Mouse (Mus musculus): ENCODE measurements around the gene Pex5l. TPM values are rescaled to one million over a fixed set of nuclear protein-coding genes. Genes with fewer than 3 reads are reported as not detected.

Pex5l gene
- total and polyA plus RNA-seq, 3 experiments, result 0.08 to 0.44 (median 0.44) TPM

DNA sequence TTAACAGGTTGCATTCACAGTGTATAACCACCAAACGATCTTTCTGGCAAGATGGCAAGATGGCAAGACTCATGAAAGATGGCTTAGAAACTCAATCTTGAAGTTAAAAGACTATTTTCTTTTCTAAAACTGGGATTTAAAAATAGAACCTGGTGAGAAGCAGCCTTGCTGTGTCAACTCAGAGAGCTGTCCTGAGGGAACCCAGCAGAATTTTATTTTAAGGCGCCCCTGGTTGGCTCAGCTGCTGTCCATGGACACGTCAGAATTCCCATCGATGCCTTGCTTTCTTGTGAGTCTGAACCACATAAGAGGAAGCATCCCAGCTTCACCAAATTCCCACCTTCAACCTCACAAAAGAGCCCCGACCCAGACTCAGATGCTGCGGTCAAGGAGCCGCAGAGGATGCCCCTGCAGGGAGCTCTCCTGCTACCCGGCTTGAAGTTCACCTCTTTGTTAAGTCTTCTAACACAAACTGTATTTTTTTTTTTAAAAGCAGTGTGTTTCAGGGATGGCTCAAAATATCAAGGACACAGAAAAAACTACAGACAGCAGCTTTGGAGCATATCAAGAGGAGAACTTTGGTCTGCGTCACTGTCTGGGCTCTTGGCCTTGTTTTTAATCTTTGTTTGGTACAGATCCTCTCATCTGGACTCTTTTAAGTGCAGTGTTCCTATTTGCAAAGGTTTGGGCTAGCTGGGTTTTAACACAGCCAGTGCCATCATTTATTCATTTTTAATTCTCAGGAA lies 44.3 kb downstream of the Pex5l start:
- in situ Hi-C loops (cut with MboI; ENCODE audit: low pct_ligation_motif_present, low pct_unique_long_range_greater_than_20kb, low sequenced_read_pairs) (no loop called here), dilution Hi-C loops (cut with MboI; ENCODE audit: extremely low pct_ligation_motif_present, extremely low pct_unique_long_range_greater_than_20kb, low sequenced_read_pairs) (no loop called here)
- H3K79me2 ChIP-seq (replicated peaks; ENCODE audit: control insufficient read depth, extremely low read depth, insufficient read depth, poor library complexity, severe bottlenecking), result no peaks in the 10 kb centered on the region
- H3K27ac ChIP-seq (ENCODE audit: insufficient read depth, low read depth), result no peak overlapping the region
- H3K9me3 ChIP-seq (replicated peaks; ENCODE audit: low read length), result no peaks in the 10 kb centered on the region
- peaks cover 0 to 7% of the 10 kb centered on the region in 2 experiments; a peak in 2 of 4 replicates for H3K4me1 ChIP-seq (ENCODE audit: control insufficient read depth in 1 of 2, insufficient read depth in 2 of 2)
- DNase-seq (ENCODE audit: extremely low read depth), result no peak
- no peak overlapping the region for H3K9ac ChIP-seq (ENCODE audit: insufficient read depth, low read depth)
- no peaks in the 10 kb centered on the region for H3K27me3 ChIP-seq (replicated peaks)
- H3K4me3 ChIP-seq (replicated peaks in 1 of 3; ENCODE audit: low read depth in 2 of 3, low read length in 2 of 3, poor library complexity in 1 of 3), result no peak overlapping the region
- TF ChIP-seq SIN3A (IDR thresholded peaks at IDR 0.05; ENCODE audit: low read length) (no peak), ZMIZ1 (IDR thresholded peaks at IDR 0.05; ENCODE audit: low read depth, low read length) (no peak), UBTF (IDR thresholded peaks at IDR 0.05; ENCODE audit: low read depth, low read length) (no peak), CHD1 (IDR thresholded peaks at IDR 0.05; ENCODE audit: low read depth, low read length) (no peak), PAX5 (IDR thresholded peaks at IDR 0.05; ENCODE audit: low read length) (no peak), KAT2A (IDR thresholded peaks at IDR 0.05; ENCODE audit: insufficient replicate concordance, low read length) (no peak), POLR2AphosphoS2 (IDR thresholded peaks at IDR 0.05; ENCODE audit: low read depth, low read length) (no peak), SMC3 (IDR thresholded peaks at IDR 0.05; ENCODE audit: low read depth, low read length) (no peak), RAD21 (IDR thresholded peaks at IDR 0.05; ENCODE audit: low read depth, low read length) (no peak), JUN (IDR thresholded peaks at IDR 0.05; ENCODE audit: insufficient read depth, low read depth, low read length) (no peak), BHLHE40 (IDR thresholded peaks at IDR 0.05; ENCODE audit: low read depth, low read length) (no peak), ELF1 (IDR thresholded peaks at IDR 0.05; ENCODE audit: low read depth, low read length) (no peak), IRF4 (IDR thresholded peaks at IDR 0.05; ENCODE audit: low read depth, low read length) (no peak), TBP (conservative IDR thresholded peaks at IDR 0.05; ENCODE audit: low read depth, low read length) (no peak)
- H3K4me2 ChIP-seq (ENCODE audit: insufficient read depth, low read depth, poor library complexity, severe bottlenecking), result no peak overlapping the region
- H3K36me3 ChIP-seq (replicated peaks in 1 of 2; ENCODE audit: control insufficient read depth in 1 of 2, insufficient read depth in 1 of 2, low read length in 1 of 2), result no peaks in the 10 kb centered on the region

DNA sequence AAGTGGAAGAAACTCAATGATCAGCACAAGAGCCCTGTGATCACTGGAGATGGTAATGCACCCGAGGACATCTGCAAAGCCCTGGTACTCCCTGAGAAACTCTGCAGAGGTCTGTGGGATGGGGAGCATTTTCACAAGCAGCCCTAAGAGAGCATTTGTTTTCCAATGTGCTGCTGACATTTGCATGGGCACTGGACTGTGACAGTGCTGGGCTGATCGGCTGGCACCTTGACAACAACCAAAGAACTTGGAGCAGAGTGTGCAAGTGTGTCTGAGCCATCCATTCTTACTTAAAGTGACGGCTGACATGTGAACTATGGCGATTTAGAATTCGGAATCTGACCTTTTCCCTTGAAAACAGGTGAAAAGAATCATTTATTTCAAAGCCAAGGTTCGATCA lies 49.4 kb downstream of the Pex5l start:
- no peak overlapping the region for H3K27ac ChIP-seq (ENCODE audit: insufficient read depth, low read depth)
- no peaks in the 10 kb centered on the region for H3K9me3 ChIP-seq (replicated peaks; ENCODE audit: low read length)
- peaks cover 0 to 12% of the 10 kb centered on the region in 2 experiments; a peak in 2 of 4 replicates for H3K4me1 ChIP-seq (ENCODE audit: control insufficient read depth in 1 of 2, insufficient read depth in 2 of 2)
- in situ Hi-C loops (cut with MboI; ENCODE audit: low pct_ligation_motif_present, low pct_unique_long_range_greater_than_20kb, low sequenced_read_pairs) (no loop called here), dilution Hi-C loops (cut with MboI; ENCODE audit: extremely low pct_ligation_motif_present, extremely low pct_unique_long_range_greater_than_20kb, low sequenced_read_pairs) (no loop called here)
- peak; percentile 17 for DNase-seq (ENCODE audit: extremely low read depth)
- H3K9ac ChIP-seq (ENCODE audit: insufficient read depth, low read depth), result no peak overlapping the region
- H3K4me3 ChIP-seq (replicated peaks in 1 of 3; ENCODE audit: low read depth in 2 of 3, low read length in 2 of 3, poor library complexity in 1 of 3), result no peak overlapping the region
- H3K27me3 ChIP-seq (replicated peaks), result no peaks in the 10 kb centered on the region
- no peak overlapping the region for H3K4me2 ChIP-seq (ENCODE audit: insufficient read depth, low read depth, poor library complexity, severe bottlenecking)
- H3K79me2 ChIP-seq (replicated peaks; ENCODE audit: control insufficient read depth, extremely low read depth, insufficient read depth, poor library complexity, severe bottlenecking), result no peaks in the 10 kb centered on the region
- H3K36me3 ChIP-seq (replicated peaks in 1 of 2; ENCODE audit: control insufficient read depth in 1 of 2, insufficient read depth in 1 of 2, low read length in 1 of 2), result no peaks in the 10 kb centered on the region
- TF ChIP-seq MYC (IDR thresholded peaks at IDR 0.05; ENCODE audit: low read depth, low read length), result no peak
- TF ChIP-seq MAZ (IDR thresholded peaks at IDR 0.05; ENCODE audit: low read depth, low read length), result no peak
- no peak for TF ChIP-seq GABPA (IDR thresholded peaks at IDR 0.05; ENCODE audit: insufficient replicate concordance, low read depth, low read length)
- no peak for TF ChIP-seq ETS1 (conservative IDR thresholded peaks at IDR 0.05; ENCODE audit: low read depth, low read length)
- no peak for TF ChIP-seq POLR2A (IDR thresholded peaks at IDR 0.05; ENCODE audit: low read depth, low read length)
- no peak for TF ChIP-seq ZNF384 (IDR thresholded peaks at IDR 0.05; ENCODE audit: low read depth, low read length)
- no peak for TF ChIP-seq USF1 (IDR thresholded peaks at IDR 0.05; ENCODE audit: low read depth, low read length)
- no peak for TF ChIP-seq ZMIZ1 (IDR thresholded peaks at IDR 0.05; ENCODE audit: low read depth, low read length)
- no peak for TF ChIP-seq NELFE (IDR thresholded peaks at IDR 0.05; ENCODE audit: low read depth, low read length)
- TF ChIP-seq MXI1 (IDR thresholded peaks at IDR 0.05; ENCODE audit: low read depth, low read length), result no peak
- TF ChIP-seq RCOR1 (conservative IDR thresholded peaks at IDR 0.05; ENCODE audit: low read depth, low read length), result no peak
- no peak for TF ChIP-seq CTCF (conservative IDR thresholded peaks at IDR 0.05 in 1 of 2, IDR thresholded peaks at IDR 0.05 in 1 of 2; ENCODE audit: low read depth in 2 of 2, low read length in 2 of 2)
- no peak for TF ChIP-seq HCFC1 (IDR thresholded peaks at IDR 0.05; ENCODE audit: low read depth, low read length)

Measured in CH12.LX (cell line).